Mouse (Mus musculus): ENCODE results near the gene Vmn2r88.
"Not testable (repeated sequence)": the region's sequence is repeated elsewhere in the genome, so short reads cannot be mapped to it uniquely, and the experiment has no call there.

DNA sequence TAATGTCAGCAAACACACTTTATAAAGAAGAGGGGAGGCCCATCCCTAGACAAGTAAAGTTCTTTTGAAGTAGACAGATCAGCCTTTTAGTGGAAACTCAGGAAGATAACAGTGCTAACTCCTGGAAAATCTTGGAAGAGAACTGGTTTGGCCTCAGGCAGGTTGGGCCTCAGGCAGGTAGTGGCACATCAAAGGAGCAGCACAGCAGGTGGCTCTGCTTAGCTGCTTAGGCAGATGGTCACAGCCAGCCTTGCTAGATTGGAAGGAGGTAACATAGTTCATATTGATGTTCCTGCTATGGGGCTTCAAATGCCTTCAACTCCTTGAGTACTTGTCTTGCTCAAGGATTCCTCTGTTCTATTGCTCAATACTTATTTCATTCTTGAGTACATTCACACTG, 19.5 kb downstream of the Vmn2r88 start:
- not testable (repeated sequence) for TF ChIP-seq POLR2A (IDR thresholded peaks at IDR 0.05; ENCODE audit: low read depth, low read length); CTCF (IDR thresholded peaks at IDR 0.05; ENCODE audit: borderline replicate concordance, insufficient read depth, low read length)

Data from embryonic fibroblast, embryonic 13.5 days (primary cell).